Mouse (Mus musculus) myocyte (in vitro differentiated cells): ENCODE data around the gene Creb3l2.

Experiments
- CEBPB ChIP-seq: IDR thresholded peaks from 2 replicates; pipeline ENCODE4 v1.6.1; 2011; ENCODE audit warnings: mild to moderate bottlenecking, moderate library complexity; ENCODE audit not compliant: poor library complexity, insufficient read depth, severe bottlenecking
- E2F4 ChIP-seq: IDR thresholded peaks from one replicate; pipeline ENCODE4 v1.6.1; 2011; ENCODE audit warnings: mild to moderate bottlenecking, control low read depth, moderate library complexity; ENCODE audit not compliant: insufficient read depth
- MAX ChIP-seq: IDR thresholded peaks from one replicate; pipeline ENCODE4 v1.6.1; 2011; ENCODE audit warnings: low read depth, mild to moderate bottlenecking, control low read depth
- MYOD1 ChIP-seq, 3 experiments: IDR thresholded peaks; one replicate each; pipeline ENCODE4 v1.6.1; 2011; ENCODE audit warnings: control low read depth in 2 of 3, low read depth in 2 of 3, mild to moderate bottlenecking in 2 of 3, moderate library complexity in 1 of 3; ENCODE audit not compliant: insufficient read length in 2 of 3, control insufficient read depth in 1 of 3
- MYOG ChIP-seq, 3 experiments: IDR thresholded peaks; one replicate each; pipeline ENCODE4 v1.6.1; 2011; ENCODE audit warnings: control low read depth in 2 of 3, low read depth in 2 of 3, mild to moderate bottlenecking in 2 of 3; ENCODE audit not compliant: insufficient read length in 2 of 3, control insufficient read depth in 1 of 3, insufficient read depth in 1 of 3
- POLR2A ChIP-seq: IDR thresholded peaks from one replicate; pipeline ENCODE4 v1.6.1; 2011; ENCODE audit warnings: low read depth, mild to moderate bottlenecking, control low read depth, moderate library complexity; ENCODE audit not compliant: insufficient read length
- POLR2AphosphoS2 ChIP-seq: IDR thresholded peaks from one replicate; pipeline ENCODE4 v1.6.1; 2011; ENCODE audit warnings: low read depth, control low read depth; ENCODE audit not compliant: insufficient read length
- TCF3 ChIP-seq: IDR thresholded peaks from one replicate; pipeline ENCODE4 v1.6.1; 2011; ENCODE audit warnings: low read depth, control low read depth; ENCODE audit not compliant: insufficient read length
- USF1 ChIP-seq: IDR thresholded peaks from one replicate; pipeline ENCODE4 v1.6.1; 2011; ENCODE audit warnings: low read depth, mild to moderate bottlenecking, control low read depth, moderate library complexity

GRCm38 (mm10) chr6:37328671-37329070 is 113.3 kb downstream of the Creb3l2 start:
- TF ChIP-seq POLR2AphosphoS2: no peak
- TF ChIP-seq E2F4: no peak
- no peak for TF ChIP-seq POLR2A
- no peak for TF ChIP-seq MYOD1 (IDR thresholded peaks at IDR 0.05; ENCODE audit: control insufficient read depth in 1 of 3, insufficient read length in 2 of 3, low read depth in 2 of 3)
- TF ChIP-seq CEBPB: no peak
- no peak for TF ChIP-seq USF1
- TF ChIP-seq MYOG (IDR thresholded peaks at IDR 0.05; ENCODE audit: control insufficient read depth in 1 of 3, insufficient read depth in 1 of 3, insufficient read length in 2 of 3, low read depth in 2 of 3): no peak
- no peak for TF ChIP-seq MAX
- no peak for TF ChIP-seq TCF3
